Mouse (Mus musculus): Measurements from ENCODE around the gene Wdr5b.
"Not testable (repeated sequence)": the region's sequence is repeated elsewhere in the genome, so short reads cannot be mapped to it uniquely, and the experiment has no call there.

The Wdr5b gene

DNA sequence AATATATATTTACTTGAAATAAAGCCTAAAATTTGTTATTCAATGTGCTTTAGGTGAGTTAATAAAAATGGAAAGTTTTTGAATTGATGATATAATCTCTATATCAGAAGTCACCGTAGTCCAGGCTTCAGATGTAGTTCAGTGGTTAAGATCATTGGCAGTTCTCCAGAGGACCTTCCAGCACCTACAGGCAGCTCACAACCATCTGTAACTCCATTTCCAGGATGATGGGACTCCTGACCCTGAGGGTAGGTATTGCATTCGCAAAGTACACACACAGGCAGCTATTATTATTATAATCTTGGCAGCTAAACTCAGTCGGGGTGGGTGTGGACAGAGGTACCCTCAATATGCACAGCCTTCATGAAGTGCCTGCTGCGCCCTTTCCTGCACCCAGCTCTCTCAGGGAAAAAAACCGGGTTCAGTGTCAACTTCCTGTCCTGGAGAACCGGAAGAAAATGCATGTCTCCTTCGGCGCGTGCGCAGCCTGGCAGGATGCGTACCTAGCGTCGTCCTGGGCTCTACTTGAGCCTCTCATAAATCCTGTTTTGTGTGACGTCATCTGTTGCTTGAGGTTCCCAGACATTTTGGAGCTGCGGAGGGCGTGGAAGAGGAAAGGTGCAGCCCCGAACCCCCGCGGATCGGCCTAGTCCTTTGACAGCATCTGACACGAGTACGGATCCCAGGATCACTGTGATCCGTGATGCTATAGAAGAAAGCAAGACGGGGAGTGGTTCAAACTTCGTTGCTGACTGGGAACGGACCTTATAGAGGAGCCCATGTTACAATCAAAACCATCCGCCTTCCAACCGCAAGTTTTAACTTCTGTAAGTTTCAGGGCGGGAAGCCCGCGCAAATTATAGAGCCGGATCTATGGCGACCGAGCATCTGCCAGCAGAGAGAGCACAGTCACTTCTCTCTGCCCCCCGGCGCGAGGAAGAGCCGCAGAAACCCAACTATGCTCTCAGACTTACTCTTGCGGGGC lies at the start of gene Wdr5b:
Gene Wdr5b, plus strand, starts transcription at position 551 of the 985 bp plus-strand sequence.
- DNase-seq: peak; percentile 99

DNA sequence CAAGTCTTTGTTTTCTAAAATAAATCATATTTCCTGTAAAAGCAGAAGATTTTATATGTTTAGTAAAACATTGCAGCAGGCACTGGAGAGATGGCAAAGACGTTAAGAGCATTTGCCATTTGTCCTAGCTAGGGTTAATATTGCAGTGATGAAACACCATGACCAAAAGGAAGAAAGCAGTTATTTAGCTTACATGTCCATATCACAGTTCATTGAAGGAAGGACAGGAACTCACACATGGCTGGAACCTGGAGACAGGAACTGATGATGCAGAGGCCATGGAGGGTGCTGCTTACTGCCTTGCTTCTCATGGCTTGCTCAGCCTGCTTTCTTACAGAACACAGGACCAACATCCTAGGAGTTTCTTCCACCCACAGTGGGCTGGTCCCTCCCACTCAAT lies 48.6 kb upstream of the Wdr5b start:
- no peak for DNase-seq

DNA sequence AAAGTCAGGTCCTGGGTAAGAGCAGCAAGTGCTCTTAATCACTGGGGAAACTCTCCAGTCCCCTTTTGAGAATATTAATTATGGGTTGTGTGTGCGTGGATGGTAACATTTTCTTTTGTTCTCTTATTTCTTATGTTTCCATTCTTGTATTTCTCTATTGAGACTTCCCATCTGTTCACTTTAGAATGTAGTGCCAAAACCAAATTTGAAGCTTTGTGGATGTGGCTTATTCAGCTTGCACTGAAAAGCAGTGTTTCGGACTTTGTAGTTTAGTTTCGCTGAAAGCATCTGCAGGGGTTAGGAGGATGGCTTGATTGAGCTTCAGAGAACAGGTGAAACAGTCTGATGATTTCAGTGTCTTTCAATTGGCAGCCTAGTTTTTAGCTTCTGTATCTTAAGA lies 47.7 kb upstream of the Wdr5b start:
- DNase-seq: no peak

DNA sequence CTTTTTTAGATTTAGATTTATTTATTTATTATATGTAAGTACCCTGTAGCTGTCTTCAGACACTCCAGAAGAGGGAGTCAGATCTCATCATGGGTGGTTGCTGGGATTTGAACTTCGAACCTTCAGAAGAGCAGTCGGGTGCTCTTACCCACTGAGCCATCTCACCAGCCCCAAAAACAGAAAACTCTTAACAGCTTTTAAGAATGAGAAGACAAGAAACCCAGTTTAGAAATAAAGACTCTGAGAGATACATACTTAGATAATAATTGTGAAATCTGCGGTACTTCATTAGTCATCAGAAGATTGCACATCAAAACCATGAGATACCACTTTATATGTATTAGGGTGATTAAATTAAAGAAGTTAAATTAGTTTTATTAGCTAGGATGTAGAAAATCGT lies 42.1 kb upstream of the Wdr5b start:
- DNase-seq: not testable (repeated sequence)

DNA sequence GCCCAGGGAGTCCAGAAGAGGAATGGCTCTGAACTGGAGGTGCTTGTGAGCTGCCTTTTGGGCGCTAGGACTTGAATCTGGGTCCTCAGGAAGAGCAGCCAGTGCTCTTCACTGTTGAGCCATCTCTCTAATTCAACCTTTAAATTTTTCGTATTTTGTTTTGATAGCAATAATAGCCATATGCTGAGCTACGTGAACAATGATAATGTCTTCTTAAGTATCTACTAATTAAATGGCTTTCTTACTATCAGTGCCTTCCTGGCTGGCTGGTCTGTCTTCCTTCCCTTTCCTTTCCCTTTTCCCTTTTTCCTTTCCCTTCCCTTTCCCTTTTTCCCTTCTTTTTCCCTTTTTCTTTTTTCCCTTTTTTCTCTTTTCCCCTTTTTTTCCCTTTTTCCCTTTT lies 32.6 kb upstream of the Wdr5b start:
- no peak for DNase-seq

DNA sequence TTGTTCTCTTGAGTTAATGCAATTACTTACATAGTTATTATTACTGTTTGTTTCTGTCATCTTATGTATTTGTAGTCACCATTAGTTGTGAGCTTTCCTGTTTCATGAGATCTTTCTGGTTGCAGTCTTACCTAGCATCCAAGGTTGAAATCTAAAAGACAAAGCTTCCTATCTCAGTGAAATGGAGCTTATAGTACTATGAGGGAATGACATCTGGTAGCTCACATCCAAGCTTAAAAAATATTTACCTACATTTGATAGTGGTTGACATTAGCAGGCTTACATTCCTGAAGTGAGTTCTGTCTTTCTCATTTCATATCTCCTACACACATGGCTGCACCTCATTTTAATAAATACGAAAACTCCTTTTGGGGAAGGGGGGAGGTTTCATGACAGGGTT lies 24.7 kb upstream of the Wdr5b start:
- DNase-seq: no peak

DNA sequence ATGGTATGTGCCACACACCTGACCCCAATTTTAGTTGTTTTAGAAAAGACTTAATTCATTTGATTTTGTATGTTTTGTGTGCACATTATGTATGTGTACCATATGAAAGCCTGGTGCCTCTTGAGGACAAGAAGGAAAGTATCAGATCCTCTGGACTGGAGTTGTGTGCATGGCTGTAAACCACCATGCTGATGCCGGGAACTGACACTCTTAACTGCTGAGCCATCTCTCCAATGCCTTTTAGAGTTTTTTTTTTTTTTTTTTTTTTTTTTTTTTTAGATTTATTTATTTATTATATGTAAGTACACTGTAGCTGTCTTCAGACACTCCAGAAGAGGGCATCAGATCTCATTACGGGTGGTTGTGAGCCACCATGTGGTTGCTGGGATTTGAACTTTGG lies 12.9 kb upstream of the Wdr5b start:
- not testable (repeated sequence) for DNase-seq

DNA sequence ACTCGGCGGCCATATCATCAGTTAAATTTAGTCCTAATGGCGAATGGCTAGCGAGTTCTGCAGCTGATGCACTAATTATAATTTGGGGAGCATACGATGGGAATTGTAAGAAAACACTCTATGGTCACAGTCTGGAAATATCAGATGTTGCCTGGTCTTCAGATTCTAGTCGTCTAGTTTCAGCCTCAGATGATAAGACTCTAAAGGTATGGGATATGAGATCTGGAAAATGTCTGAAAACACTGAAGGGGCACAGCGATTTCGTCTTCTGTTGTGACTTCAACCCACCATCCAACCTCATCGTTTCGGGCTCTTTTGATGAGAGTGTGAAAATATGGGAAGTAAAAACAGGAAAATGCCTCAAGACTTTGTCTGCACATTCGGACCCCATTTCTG lies 633 bp downstream of the Wdr5b start:
- DNase-seq: no peak

DNA sequence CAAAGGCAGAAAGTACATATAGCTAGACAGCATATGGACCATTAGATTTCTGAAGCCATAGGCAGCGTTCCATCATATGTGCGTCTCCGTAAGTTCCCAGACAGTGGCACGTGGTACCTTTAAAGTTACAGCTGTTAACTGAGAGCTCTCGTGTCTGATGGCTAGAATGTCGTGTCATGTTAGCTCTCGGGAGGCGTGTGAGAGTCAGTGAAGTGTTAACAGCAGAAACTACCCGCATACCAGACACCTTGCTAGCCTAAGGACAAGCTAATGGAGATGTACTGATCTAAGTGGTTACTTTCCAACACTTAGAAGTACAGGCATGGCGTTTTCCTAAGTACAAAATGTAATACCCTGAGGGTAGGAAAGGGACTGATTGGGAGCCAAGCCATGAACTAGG lies 2.1 kb downstream of the Wdr5b start:
- DNase-seq: no peak

DNA sequence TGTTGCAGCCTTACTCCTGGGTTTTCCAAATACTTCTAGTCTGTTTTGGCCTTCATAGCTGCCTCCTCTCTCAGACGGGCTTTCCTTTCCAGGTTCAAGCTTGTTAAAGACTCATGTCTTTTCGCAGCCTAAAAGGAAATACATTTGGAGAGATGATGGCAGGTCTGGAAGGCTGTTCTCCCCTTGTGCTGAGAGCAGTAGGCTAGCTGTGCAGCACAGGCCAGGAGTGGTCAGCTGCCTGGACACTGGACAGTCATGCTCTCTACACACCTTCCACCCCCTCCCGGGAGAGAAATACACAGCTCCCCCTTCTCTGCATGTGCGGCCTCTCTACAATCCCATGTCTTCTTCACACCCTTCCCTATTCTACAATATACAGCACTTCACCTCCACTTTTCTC lies 3.0 kb downstream of the Wdr5b start:
- DNase-seq: no peak

DNA sequence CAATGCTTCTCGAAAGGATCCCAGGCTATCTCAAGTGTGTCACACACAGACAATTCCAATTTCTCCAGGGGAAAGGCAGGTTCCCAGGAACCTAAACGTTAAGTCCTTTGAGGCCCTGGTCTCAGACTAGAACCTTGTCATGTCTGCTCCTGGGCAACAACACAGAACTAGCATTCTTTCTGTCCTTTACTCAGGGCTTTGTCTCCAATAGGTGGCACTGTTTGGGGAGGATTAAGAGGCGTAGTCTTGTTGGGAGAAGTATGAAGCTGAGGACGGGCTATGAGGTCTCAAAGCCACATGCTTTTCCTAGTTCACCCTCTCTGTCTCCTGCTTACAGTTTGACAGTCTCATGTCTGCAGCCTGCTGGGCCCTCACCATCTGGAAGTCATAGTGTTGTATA lies 6.5 kb downstream of the Wdr5b start:
- no peak for DNase-seq

DNA sequence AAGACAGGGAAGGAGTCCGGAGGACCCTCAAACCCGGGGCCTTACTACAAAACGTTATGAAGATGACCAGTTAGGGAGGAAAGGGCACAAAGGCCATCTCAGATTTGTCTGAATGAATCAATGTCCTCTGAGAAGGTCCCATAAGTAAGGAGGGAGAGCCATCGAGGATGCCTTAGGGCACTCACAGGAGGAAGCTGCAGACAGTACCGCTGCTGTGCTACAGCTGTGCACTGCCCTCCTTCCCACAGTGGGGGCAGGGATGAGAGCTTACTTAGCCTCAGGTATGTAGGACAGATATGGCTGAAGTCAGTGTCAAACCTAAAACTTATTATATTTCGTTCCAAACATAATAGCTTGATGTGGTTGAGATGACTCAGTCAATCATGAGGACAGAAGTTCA lies 10.5 kb downstream of the Wdr5b start:
- no peak for DNase-seq

DNA sequence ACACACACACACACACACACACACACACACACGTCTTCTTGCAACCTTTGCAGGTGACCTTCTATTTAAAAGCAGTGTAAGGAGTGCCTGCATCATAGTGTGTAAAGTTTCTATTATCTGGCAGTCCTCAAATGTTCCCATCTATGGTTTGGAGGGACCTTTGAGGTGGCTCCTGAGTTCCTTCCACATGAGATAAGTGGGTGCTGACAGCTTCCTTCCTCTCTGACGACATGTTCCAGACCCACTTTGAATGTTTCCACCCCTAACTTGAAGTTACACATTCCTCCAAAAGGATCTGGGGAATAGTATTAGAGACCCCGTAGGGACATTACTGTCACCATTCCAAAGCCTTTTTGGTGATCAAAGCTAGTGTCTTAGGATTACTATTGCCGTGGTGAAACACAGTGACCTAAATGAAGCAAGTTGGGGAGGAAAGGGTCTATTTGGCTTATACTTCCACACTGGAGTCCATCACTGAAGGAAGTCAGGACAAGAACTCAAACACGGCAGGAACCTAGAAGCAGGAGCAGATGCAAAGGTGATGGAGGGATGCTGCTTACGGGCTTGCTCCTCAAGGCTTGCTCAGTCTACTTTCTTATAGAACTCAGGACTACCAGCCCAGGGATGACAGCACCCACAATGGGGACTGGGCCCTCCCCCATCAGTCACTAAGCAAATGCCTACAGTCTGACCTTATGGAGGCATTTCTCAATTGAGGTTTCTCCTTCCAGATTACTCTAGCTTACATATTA lies 12.7 kb downstream of the Wdr5b start:
- no peak for DNase-seq

DNA sequence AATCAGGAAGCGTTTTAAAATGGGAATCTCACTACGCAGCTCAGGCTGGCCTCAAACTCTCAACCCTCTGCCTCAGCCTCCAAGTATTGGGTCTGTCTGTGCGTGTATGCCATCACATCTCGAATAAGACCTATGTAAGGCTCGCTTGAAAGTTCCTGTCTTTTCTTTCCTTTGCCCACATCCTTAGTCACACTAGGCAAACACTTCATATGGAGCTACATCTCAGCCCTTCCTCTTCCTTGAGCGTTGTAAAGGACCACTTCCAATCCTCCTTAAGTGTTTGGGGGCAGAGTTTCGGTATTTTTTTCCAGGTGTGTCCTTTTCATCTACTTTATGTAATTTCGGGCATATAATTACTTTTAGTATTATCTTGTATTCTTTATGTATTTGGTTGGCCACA lies 13.9 kb downstream of the Wdr5b start:
- no peak for DNase-seq

DNA sequence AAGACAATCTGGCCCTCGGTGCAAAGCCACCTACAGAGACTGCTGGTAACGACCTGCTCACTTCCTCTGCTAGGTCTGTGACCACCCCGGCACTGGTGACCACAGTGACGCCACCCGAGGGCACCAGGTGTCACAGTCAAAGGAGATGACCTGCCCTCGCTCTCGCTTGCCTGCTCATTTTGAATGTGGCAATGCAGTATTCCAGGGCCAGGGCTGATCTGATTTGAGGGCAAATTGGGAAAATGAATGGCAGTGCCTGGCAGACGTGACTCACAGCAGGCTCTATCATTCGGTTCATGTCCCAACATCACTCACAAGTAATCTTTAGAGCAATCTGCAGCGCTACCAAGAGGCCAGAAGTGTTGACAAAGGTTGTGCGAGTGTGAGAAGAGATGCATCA lies 15.4 kb downstream of the Wdr5b start:
- no peak for DNase-seq

DNA sequence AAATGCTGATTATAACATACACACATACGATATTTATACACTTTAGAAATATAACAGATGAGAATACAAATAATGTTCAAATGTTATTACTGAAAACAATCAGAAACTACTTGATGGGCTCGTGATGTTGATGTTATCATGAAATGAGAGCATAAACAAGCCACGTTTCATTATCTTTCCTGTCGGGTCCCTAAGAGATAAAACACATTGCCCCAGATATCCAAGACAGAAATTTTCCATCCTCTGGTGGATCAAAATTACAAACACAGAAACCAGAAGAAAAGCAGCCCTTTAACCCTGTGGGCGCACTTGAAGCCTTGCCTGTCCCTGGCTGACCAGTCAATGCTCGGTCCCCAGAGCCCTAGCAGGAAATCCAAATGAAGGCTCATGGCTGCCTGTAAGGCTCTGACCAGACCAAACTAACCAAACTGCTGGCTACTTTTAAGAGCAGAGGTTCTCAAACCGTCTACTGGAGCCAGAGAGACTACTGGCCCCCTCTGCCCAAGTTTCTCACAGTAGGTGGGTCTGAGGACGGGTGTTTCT lies 17.0 kb downstream of the Wdr5b start:
- DNase-seq: no peak

DNA sequence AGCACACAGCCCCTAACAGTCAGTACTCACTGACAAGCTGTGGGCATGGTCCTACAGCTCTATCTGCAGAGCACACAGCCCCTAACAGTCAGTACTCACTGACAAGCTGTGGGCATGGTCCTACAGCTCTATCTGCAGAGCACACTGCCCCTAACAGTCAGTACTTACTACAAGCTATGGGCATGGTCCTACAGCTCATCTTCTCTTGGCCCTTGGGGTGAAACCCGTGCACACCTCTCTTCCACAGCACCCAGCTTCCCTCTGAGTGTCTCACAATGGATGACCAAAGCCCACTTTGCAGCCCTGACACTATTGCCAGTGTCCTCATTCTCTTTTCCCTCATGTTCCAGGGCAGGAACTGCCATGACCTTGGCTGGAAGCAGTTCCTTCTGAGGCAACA lies 21.5 kb downstream of the Wdr5b start:
- DNase-seq: not testable (repeated sequence)

DNA sequence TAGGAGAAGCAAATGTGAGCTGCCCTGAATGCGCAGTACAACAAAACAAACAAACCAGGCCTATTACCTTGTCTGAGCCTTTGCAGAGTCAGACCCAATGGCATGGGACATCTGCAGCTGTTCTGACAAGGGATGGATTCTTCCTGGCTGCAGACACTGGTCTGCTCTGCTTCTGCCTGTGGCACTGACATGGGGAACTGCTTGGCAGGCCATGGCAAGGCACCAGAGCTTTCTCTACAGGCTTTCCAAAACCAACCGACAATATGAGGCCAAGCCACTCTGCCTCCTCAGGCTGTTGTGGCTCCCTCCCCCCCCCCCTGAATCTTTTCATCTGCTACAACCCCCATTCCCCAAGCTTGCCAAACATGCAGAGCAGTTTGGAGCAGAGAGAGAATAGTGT lies 22.3 kb downstream of the Wdr5b start:
- no peak for DNase-seq

DNA sequence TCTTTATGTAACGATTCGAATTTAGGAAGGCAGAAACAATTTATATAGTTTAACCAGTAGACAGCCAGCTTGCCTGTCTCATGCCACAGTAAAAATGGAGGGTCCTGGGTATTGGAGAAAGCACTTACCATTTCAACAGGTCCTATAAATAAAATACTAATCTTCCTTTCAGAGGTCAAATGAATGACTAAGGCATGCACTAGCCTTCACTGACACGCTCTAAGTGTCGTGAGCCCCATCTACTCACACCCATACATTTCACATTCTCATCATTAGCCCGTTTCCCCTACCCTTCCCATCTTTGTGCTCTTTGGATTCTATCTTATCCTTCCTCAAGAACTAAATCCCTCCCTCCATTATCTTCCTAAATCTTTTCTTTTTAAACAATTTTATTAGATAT lies 23.9 kb downstream of the Wdr5b start:
- DNase-seq: no peak

DNA sequence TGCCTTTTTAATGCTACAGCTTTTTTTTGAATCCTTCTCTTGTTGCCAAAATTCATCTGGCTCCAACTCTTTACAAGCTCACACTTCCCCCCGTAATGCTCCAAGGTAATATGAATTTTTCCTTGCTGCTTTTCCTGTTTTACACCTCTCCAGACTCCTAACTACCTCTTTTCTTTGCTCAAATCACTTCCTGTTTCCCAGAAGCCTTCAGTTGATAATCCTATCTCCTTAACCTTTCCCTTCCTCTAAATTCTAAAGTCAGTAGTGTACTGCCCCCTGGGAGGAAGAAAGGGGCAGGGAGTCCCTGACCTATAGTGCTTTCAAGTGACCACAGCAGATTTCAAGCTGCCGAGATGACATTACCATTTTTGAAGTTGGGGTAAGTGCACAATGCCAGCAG lies 26.7 kb downstream of the Wdr5b start:
- DNase-seq: no peak

DNA sequence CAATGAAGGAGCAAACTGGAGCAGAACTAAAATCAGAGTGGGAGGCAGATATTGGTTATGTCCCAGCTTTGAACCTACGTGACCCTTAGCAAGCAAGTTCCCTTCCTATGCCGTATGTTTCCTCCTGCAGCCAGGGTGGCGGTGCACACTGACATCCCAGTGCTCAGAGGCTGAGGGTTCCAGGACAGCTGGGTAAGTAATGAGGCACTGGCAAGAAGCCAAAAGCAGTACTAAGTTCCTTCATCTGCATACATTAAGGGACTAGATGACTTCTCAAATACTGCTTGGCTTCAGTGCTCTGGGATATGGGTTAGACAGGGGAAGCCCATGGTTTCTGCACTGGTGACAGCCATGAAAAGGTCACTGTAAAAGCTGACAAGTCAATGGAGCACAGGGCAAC lies 27.4 kb downstream of the Wdr5b start:
- DNase-seq: no peak

DNA sequence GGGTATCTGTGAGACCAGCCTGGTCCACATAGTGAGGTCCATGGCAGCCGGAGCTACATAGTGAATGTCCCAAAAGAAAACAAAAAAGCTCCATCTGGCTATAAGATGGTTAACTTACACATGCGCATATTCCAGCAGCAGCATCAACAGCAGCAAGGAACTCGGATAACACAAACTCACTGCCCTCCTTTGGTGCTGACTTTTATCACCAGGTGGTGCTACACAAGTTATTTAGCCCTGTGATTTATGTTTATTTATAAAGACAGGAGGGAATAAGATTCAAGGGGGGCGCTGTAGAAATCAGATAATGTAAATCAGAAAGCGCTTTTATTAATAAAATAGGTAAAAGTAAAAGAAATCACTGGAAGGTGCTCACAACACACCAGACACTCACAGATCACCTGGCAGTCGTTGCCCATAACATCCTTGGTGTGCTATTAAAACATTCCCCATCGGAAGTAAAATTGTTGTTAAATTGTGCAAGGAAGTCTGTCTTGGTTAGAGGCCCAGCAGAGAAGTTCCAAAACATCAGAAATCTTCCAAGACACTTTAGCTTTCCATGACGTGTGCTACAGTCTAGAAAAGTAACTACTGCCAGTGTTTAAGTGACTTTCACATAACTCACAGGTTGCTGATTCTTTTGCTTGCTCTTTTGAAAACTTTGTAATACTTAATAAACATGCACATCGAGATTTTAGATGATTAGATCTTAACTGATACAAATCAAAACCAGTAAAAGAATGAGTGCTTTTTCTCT lies 29.0 kb downstream of the Wdr5b start:
- peak; percentile 35 for DNase-seq

DNA sequence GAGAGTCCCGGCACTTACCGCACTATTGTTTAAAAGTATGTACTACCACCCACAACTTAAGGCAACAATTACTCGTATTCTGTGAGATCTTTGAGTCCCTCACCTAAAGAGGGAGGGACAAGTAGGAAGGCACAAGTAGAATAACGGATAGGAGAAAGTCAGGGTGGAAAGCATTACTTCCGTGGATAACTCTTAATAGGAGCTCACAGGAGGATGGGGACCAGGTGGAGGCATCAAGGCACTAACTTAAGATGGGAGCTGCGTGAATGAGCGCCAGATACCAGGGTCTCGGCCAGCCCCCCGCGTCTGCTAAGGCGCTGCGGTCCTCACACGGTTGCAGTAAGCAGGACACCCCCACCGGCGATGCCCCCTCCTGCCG lies 30.1 kb downstream of the Wdr5b start:
- no peak for DNase-seq

All from cerebellum, adult 9-10 months (tissue).